Mouse (Mus musculus): ENCODE results near the gene Dact3.

Dact3 gene

GRCm38 (mm10) chr7:16875310-16875325, at the start of gene Dact3:
Gene Dact3 (plus strand): TSS chr7:16875317.
- in situ Hi-C loops (cut with MboI): no loop called here

GRCm38 (mm10) chr7:16825785-16826184, 49.3 kb upstream of the Dact3 start:
- in situ Hi-C loops (cut with MboI): no loop called here

GRCm38 (mm10) chr7:16826571-16826970, 48.5 kb upstream of the Dact3 start:
- in situ Hi-C loops (cut with MboI): no loop called here

- in situ Hi-C loops (cut with MboI): no loop called here
Observed at GRCm38 (mm10) chr7:16827274-16827673, 47.8 kb upstream of the Dact3 start.

- in situ Hi-C loops (cut with MboI): no loop called here
Observed at GRCm38 (mm10) chr7:16830449-16830848, 44.7 kb upstream of the Dact3 start.

GRCm38 (mm10) chr7:16837916-16838803, 37.0 kb upstream of the Dact3 start:
- in situ Hi-C loops (cut with MboI): no loop called here

GRCm38 (mm10) chr7:16838804-16839426, 36.2 kb upstream of the Dact3 start:
- in situ Hi-C loops (cut with MboI): no loop called here

- in situ Hi-C loops (cut with MboI): no loop called here
Observed at GRCm38 (mm10) chr7:16839427-16840108, 35.5 kb upstream of the Dact3 start.

- in situ Hi-C loops (cut with MboI): no loop called here
Observed at GRCm38 (mm10) chr7:16840109-16840491, 35.0 kb upstream of the Dact3 start.

- in situ Hi-C loops (cut with MboI): no loop called here
Observed at GRCm38 (mm10) chr7:16841078-16841477, 34.0 kb upstream of the Dact3 start.

- in situ Hi-C loops (cut with MboI): no loop called here
Observed at GRCm38 (mm10) chr7:16841561-16842560, 33.3 kb upstream of the Dact3 start.

- in situ Hi-C loops (cut with MboI): no loop called here
Observed at GRCm38 (mm10) chr7:16842645-16843063, 32.5 kb upstream of the Dact3 start, which contains the start of gene Prkd2. Gene Prkd2 (plus strand): TSS chr7:16842902.

- in situ Hi-C loops (cut with MboI): no loop called here
Observed at GRCm38 (mm10) chr7:16843441-16844171, 31.5 kb upstream of the Dact3 start.

GRCm38 (mm10) chr7:16844696-16845071, 30.4 kb upstream of the Dact3 start:
- in situ Hi-C loops (cut with MboI): no loop called here

- in situ Hi-C loops (cut with MboI): no loop called here
Observed at GRCm38 (mm10) chr7:16845072-16845819, 29.9 kb upstream of the Dact3 start.

GRCm38 (mm10) chr7:16845820-16846167, 29.3 kb upstream of the Dact3 start:
- in situ Hi-C loops (cut with MboI): no loop called here

- in situ Hi-C loops (cut with MboI): no loop called here
Observed at GRCm38 (mm10) chr7:16846775-16847174, 28.3 kb upstream of the Dact3 start.

GRCm38 (mm10) chr7:16847507-16847906, 27.6 kb upstream of the Dact3 start:
- in situ Hi-C loops (cut with MboI): no loop called here

GRCm38 (mm10) chr7:16848579-16848978, 26.5 kb upstream of the Dact3 start:
- in situ Hi-C loops (cut with MboI): no loop called here

- in situ Hi-C loops (cut with MboI): no loop called here
Observed at GRCm38 (mm10) chr7:16851636-16852035, 23.5 kb upstream of the Dact3 start.

GRCm38 (mm10) chr7:16853302-16853831, 21.8 kb upstream of the Dact3 start:
- in situ Hi-C loops (cut with MboI): no loop called here

All from mature B cell (primary cell).